Mouse (Mus musculus): ENCODE measurements around the gene Ccdc180.

The Ccdc180 gene

DNA sequence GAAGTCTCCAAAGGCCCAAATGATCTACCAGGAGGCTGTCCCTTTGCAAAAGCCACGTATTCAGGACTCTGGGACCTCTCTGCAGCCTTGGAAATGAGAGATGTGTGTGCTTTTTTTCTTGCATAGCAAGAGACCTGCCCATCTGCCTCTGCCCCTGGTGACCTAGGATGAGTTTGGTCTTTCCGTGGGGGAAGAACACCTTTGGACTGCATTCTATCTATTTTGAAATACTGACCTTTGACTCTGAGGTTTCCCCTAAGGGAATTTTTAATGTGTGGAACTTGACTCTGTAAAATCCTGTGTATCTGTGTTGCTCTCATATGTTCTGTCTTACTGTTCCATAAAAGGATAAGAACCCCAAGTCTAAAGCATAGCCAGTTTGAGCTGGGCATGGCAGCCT is 78.9 kb downstream of the Ccdc180 start:
- in situ Hi-C loops (cut with MboI; ENCODE audit: low sequenced_read_pairs), result no loop called here

DNA sequence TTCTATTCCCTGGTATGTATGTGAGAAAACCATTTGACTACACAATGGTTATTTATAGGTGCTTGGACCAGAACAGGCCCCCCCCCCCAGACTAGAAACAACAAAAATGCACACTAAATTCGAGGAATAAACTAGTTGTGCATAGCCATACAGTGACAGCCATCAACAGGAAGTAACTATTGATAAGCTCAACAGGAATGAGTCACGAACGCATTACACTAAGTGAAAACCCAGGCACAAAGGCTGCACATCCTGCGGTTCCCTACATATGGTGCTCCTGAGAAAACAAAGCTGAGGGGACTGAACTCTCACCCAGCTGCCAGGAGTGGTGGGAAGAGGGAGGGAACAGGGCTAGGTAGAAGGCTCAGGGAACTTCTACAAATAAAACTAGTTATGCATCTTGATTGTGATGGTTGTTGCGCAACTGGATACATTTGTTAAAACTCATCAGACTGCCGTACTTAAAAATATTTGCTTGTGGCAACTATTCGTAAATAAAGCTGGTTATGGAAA is 80.0 kb downstream of the Ccdc180 start:
- in situ Hi-C loops (cut with MboI; ENCODE audit: low sequenced_read_pairs), result no loop called here

DNA sequence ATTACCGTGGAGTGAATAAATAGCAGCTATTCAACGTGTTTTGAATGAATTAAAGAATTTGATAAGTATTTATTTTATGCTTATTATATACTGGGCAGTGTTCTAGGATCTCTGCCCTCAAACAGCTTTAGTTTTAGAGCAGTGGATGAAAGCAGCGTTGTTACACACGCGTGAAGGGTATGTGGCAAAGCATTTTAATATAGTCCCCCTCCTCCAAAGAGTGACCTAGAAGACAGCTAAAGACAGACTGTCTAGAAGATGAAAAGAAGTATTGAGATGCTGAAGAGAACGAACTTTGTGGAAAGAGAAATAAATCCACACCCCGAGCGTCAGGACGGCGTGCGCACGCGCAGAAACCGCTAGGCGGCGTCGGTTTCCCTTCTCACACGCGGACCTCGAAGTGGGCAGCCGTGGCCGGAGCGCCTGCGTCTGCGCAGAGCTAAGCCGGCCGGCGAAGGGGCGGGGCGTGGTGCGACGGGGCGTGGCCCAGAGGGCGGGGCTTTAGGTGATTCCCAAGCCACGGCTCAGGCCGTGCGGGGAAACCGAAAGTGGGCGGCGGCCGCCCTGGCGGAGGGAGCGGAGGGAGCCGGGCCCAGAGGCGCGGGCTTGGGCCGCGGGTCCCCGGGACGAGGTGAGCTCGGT is 81.8 kb downstream of the Ccdc180 start:
- in situ Hi-C loops (cut with MboI; ENCODE audit: low sequenced_read_pairs), result no loop called here

DNA sequence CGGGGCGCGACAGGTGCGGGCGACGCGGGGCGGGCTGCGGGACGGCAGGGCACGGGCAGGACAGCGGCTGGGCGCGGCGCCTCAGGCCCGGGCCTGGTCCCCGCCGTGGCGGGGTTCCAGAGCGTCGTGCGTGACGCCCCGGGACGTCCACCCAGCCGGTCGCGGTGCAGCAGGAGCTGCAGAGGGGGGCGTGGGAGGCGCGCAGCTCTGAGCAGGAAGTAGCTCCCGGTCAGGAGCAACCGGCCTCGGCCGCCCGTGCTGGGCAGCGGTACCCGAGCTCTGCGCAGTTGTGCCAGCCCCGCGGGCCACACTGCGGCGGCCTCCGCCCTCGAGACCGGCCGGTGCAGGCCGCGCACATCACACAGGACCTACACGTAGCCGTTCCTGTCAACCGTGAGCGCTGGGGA is 82.3 kb downstream of the Ccdc180 start:
- in situ Hi-C loops (cut with MboI; ENCODE audit: low sequenced_read_pairs), result no loop called here

DNA sequence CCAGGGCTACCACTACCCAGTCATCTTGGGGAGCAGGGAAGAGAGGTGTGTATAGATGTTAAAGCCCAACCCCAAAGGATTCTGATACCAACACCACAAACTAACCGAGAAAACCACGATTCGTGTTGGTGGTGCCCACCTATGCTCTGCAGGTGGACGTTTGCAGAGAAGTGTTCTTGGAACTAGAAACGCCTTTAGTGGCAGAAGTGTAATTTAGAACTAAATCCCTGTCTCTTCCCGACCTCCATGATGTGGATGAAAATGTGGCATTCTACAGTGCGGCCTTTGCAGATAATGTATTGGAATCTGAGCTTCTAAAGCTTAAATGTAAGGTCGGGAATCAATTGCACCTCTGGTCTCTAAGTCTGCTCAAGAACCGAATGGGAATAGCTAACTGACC is 82.8 kb downstream of the Ccdc180 start:
- in situ Hi-C loops (cut with MboI; ENCODE audit: low sequenced_read_pairs), result no loop called here

DNA sequence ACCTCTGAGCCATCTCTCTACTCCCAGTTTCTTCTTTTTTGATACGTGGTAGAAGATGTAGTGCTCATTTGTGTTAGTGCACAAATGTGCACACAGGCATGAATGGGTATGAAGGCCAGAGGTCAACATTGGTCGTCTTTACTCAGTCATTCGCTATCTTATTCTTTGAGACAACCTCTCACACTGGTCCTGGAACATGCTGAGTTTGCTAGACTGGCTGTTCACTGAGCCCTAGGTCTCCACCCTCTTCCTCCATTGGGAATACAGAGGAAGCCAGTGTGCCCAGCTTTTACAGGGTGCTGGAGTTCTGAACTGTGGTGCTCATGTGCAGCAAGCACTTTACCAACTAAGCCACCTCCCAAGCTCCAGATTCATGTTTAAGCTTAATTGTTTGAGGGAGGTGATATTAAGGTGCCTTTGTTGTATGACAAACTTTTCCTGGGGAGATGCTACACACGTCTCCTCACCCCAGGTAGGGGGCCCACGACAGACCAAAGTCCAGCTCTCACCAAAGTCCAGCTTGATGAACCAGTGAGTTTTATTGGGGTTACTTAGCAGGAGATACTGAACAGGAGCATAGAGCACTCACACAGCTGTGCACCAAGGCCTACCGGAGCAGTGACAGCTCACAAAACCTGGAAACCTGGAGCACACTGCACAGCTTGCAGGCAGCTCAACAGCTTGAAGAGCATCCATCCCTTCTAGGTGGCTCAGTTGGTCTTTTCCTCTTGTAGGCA is 87.0 kb downstream of the Ccdc180 start:
- in situ Hi-C loops (cut with MboI; ENCODE audit: low sequenced_read_pairs), result no loop called here

DNA sequence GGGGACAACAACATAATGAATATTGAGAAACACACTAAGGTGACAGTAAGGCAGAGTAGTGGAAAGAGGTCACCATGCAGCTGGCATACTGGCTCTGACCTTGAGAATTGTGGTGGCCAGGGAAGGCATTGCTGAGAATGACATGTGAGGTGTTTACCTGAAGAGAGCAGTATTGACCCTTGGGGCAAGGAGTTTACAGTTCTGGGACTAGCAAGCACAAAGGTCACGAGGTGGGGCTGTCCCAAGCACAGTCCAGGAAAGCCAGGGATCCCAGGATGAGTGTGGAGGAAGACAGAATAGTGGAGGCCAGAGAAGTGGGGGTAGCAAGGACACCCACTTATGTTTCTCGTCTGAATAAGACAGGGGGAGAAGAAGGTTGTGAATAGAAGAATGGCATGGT is 89.8 kb downstream of the Ccdc180 start:
- in situ Hi-C loops (cut with MboI; ENCODE audit: low sequenced_read_pairs), result no loop called here

DNA sequence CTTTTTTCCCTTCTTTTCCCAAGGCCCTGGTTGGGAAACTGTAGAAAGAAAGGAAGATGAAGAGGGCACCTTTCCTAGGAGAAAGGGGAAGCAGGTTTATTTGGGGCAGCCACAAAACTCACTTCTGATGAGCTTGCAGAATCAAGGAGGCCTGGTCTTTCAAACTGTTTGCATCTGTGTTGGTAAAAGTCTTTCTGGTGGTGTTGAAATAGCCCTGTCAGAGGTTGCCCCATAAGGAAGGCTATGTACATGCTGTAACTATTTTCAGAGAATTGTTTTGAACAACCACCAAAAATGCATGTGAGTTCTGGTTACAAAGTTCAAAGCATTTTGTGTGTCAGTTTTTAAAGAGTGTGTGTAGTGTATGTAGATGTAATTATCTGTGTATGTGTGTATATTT is 91.0 kb downstream of the Ccdc180 start:
- in situ Hi-C loops (cut with MboI; ENCODE audit: low sequenced_read_pairs), result no loop called here

DNA sequence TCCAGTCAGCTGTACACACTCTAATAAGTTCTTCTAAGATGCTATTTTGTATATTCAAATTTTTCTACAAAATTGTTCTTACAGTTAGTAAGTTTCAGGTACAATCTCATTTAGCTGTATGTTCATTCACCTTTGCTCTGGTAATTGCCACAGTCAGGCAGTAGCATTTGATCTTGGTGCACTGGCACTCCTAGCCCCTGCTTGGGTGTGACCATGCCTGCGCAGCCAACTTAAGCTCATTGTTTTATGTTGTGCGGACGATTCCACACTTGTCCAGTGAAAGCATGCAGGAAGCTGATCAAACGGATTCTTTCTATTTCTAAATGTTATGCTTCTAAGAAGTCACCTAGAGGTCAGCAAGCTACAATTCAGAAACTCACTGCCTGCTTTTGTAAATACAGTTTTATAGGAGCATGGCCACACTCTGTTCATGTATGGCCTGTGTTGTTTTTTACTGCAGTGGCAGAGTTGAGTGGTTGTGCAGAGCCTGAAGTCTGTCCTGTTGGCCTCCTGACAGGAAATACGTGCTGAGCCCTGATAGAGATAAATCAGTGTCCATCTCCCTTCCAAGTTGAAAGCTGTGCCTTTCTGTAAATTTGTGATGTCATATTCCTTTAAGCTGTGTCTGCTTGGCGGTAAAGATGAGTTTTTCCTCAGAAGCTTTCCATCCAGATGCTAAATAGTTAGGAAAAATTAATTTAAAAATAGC is 100.5 kb downstream of the Ccdc180 start:
- in situ Hi-C loops (cut with MboI; ENCODE audit: low sequenced_read_pairs), result no loop called here

DNA sequence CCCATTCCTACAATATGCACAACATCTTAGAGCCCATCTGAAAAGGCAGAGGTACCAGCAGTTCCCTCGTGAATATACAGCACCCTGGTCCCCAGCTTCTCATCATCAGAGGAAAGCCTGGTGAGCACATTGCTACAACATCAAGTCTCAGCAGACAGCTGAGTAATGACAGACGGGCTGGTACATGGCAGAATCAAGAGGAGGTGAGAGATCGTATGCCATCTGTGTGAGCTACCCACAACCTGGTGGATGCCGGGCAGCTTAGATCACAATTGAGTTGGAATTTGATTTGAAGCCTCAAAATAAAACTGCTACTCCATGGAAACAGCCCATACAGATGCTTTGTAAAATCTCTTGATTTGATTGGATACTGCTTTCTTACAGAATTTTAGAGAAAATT is 108.4 kb downstream of the Ccdc180 start:
- in situ Hi-C loops (cut with MboI; ENCODE audit: low sequenced_read_pairs), result no loop called here
